Mouse (Mus musculus): ENCODE measurements around the gene Ppp1cc.
"Not testable (repeated sequence)": the region's sequence is repeated elsewhere in the genome, so short reads cannot be mapped to it uniquely, and the experiment has no call there.

Gene Ppp1cc

GRCm38 (mm10) chr5:122165233-122165915, 7.3 kb downstream of the Ppp1cc start:
- DNase-seq (ENCODE audit: low spot score in 2 of 2): no peak

GRCm38 (mm10) chr5:122166636-122167161, 8.6 kb downstream of the Ppp1cc start:
- no peak for DNase-seq (ENCODE audit: low spot score in 2 of 2)

DNA sequence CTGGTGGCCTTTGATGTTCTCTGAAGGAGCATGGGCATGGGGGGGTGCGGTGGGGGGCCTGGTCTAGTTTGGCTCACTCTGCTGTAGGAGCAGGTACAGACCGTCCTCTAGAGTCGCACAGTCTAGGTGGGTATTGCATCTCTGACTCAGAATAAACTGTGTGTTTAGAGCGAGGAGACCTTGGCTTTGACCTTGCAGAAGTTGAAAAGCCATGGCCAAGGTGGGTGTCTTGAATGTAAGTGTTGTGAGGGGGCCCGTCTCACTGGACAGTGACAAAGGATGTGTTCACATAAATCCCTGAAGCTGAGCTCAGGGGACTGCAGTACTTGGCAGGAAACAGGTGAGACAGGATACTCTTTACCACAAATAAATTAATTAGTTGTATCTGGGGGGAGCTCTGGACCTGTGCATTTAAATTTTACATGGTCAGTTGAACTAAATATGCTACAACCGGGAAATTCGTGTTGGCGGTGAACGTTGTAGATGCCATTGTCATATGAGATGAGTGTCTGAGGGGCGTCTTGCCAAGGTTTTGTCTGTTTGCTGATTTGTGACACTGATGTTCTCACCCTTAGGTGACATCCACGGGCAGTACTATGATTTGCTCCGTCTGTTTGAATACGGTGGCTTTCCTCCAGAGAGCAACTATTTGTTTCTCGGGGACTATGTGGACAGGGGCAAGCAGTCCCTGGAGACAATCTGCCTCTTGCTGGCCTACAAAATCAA, 10.4 kb downstream of the Ppp1cc start:
- no peak for DNase-seq (ENCODE audit: low spot score in 2 of 2)

GRCm38 (mm10) chr5:122171058-122171457, 13.0 kb downstream of the Ppp1cc start:
- no peak for DNase-seq (ENCODE audit: low spot score in 2 of 2)

- no peak for DNase-seq (ENCODE audit: low spot score in 2 of 2)
These were observed 17.3 kb downstream of the Ppp1cc start for GRCm38 (mm10) chr5:122175402-122175801.

DNA sequence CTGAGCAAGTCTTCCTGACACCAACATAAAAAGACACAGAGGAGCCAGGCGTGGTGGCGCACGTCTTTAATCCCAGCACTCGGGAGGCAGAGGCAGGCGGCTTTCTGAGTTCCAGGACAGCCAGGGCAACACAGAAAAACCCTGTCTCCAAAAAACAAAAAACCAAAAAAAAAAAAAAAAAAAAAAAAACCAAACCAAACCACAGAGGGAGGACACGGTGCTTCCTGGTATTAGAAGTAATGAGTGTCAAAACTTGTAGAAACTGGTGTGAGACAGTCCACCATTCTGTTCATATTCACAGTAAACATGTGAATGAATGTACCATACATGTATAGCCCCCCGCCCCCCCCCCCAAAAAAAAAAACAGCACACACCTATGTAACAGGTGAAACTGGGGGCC, 17.9 kb downstream of the Ppp1cc start:
- DNase-seq (ENCODE audit: low spot score in 2 of 2): no peak

- DNase-seq (ENCODE audit: low spot score in 2 of 2): peak in 1 of 2 experiments; percentile 41
These were observed 18.3 kb downstream of the Ppp1cc start for GRCm38 (mm10) chr5:122176398-122176797.

- no peak for DNase-seq (ENCODE audit: low spot score in 2 of 2)
These were observed 21.6 kb downstream of the Ppp1cc start for GRCm38 (mm10) chr5:122179665-122180064.

GRCm38 (mm10) chr5:122184283-122184806, 26.3 kb downstream of the Ppp1cc start:
- DNase-seq (ENCODE audit: low spot score in 2 of 2): no peak

DNA sequence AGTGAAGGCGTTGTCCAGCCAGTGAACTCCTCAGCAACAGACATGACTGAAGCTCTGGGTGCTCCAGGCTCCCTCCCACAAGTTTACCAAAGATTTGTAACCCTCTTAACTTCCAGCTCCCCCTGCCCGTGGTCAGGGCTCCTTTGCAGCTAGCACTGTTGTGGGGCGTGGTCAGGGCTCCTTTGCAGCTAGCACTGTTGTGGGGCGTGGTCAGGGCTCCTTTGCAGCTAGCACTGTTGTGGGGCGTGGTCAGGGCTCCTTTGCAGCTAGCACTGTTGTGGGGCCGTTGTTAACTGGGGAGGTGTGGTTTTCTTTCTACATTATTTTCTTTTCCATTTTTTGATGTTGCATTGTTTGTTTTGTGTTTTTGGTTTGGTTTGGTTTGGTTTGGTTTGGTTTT, 26.8 kb downstream of the Ppp1cc start:
- not testable (repeated sequence) for DNase-seq (ENCODE audit: low spot score in 2 of 2)

- no peak for DNase-seq (ENCODE audit: low spot score in 2 of 2)
These were observed 31.0 kb downstream of the Ppp1cc start for GRCm38 (mm10) chr5:122189115-122189514.

GRCm38 (mm10) chr5:122190465-122190864, 32.4 kb downstream of the Ppp1cc start:
- DNase-seq (ENCODE audit: low spot score in 2 of 2): no peak

DNA sequence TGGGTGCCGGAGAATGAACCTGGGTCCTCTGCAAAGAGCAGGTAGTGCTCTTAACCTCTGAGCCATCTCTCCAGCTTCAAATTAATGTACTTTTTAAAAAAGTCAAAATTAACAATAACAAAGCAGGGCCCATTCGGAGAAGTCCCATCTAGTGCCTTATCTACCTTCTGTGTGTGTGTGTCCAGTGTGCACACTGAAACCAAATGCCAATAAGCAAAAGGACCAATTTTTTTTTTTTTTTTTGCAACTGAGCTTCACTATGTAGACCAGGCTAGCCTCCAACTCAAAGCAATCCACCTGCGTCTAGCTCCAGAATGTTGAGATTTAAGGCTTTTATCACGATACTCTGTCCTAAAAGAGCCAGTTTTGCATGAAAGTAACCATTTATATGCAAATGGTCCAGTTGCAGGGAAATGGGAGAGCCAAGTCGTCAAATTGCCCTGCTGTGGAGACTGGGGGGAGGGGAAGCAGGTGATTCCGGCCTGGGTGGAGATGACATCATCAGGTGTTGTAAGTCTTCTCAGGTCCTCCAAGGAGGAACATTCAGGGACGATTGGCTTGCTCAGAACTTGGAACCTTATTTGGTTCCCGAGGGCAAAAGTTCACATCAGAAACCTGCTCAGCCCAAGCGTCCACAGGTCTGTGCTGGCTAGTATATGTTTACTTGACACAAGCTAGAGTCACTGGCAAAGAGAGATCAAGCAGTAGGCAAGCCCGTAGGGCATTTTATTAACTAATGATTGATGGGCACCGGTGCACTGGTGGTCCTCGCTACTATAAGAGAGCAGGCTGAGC, 33.4 kb downstream of the Ppp1cc start:
- no peak for DNase-seq (ENCODE audit: low spot score in 2 of 2)

DNA sequence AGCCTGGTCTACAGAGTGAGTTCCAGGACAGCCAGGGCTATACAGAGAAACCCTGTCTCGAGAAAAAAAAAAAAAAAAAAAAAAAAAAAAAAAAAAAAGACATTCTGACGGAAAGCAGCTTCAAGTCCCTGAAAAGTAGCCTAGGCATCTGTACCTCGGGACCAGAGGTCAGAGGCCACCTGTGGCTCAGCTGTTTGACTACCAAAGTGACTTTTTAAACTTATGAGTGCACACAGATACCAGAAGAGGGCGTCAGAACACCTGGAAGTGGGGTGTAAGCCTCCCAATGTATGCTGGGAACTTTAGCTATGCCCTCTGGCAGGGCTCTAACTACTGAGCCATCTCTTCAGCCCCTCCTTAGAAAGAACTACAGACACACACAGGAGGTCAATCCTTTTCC, 34.3 kb downstream of the Ppp1cc start:
- no peak for DNase-seq (ENCODE audit: low spot score in 2 of 2)

GRCm38 (mm10) chr5:122200872-122201271, 42.8 kb downstream of the Ppp1cc start:
- DNase-seq (ENCODE audit: low spot score in 2 of 2): no peak

GRCm38 (mm10) chr5:122201904-122202303, 43.8 kb downstream of the Ppp1cc start:
- no peak for DNase-seq (ENCODE audit: low spot score in 2 of 2)

DNA sequence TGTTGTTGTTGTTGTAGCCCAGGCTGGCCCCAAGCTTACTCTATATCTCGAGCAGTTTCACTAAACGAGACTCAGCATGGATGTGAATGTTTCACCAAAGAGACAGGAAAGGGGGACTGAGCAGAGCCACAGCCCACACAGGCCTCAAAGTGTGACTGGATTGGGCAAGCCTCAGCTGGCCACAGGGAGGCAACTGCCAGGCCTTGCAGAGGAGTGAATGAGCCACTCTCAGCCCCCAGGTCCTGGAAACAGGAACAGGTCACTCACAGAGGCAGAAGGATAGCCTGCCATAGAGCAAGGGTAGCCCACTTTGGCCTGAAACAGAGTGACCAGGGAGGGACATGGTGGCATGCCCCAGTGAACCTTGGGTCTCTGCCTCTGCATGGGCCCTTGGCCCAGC, 46.1 kb downstream of the Ppp1cc start:
- DNase-seq (ENCODE audit: low spot score in 2 of 2): no peak

DNA sequence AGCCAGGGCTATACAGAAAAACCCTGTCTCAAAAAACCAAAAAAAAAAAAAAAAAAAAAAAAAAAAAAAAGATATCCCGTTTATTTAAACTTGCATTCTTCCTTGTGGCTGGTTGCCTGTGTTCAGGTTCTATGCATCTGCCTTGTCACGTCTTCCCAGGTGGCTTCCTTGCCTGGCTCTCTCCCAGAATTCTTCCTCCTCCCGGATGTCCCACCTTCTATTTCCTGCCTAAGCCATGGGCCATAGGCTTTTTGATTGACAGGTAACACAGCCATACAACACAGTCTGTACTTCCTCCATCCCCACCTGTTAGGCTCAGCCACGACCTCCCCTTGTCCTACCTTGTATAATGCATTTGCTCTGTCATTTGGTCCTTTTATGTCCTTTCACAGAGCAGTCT, 48.4 kb downstream of the Ppp1cc start, which contains the start of gene Hvcn1:
Gene Hvcn1, plus strand, starts transcription at position 330 of the 400 bp plus-strand sequence.
- no peak for DNase-seq (ENCODE audit: low spot score in 2 of 2)

DNA sequence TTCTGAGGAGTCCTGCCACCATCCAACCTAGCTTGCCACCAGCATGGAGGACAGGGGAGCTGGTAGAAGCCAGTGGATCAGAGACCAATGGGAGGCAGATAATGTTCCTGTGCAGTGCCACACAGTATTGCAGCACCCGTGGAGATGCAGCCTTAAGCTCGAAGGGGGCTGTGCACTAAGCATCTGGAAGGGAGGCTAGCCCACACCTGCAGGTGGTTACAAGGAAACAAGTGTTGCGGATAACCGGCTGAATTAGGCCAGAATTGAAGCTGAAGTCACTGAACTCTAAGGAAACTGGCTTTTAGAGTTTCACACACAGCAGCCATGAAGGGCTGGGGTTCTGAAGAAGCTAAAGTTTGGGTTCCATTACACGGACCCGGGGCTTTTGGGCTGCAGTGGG, 50.8 kb downstream of the Ppp1cc start:
- DNase-seq (ENCODE audit: low spot score in 2 of 2): no peak

DNA sequence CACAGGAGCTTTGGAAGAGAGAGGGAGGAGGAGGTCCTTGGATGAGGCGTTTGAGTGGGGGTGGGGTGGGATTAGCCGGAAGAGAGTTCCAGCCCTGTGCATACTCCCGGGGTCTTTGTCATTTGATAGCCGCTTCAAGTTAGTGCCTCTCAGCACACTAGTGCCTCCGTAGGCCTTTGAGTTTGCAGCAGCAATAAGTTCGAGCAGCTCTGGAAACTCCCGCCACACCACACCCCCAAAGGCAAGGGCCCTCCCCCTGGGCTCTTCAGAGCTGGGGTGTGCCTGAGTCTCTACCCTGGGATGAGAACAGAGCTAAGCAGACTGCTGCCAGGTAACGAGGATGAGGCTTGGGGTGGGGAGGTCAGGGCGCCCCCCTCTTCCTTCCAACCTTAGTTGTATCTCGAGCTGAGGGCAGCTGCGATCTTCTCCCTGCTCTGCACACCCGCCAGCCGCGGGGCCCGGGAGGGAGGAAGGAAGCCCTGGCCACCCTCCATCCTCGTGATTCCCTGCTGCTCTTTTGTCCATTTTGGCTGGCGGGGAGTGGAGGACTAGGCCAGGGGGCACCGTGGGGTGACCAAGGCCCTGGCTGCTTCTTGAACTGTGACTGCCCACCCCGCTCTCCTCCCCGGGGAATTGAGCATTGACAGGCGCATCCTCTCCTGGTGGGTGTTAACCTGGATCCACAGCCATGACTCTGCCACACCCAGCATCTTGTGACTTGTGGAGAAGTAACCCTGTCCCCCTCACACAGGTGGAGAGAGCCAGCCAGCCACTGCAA, 51.7 kb downstream of the Ppp1cc start:
- peak in 1 of 2 experiments; percentile 32 for DNase-seq (ENCODE audit: low spot score in 2 of 2)

- DNase-seq (ENCODE audit: low spot score in 2 of 2): no peak
These were observed 52.8 kb downstream of the Ppp1cc start for GRCm38 (mm10) chr5:122210890-122211289.
